Mouse (Mus musculus): ENCODE measurements around the gene Capzb.

- no peak for TF ChIP-seq POLR2A (IDR thresholded peaks at IDR 0.05; ENCODE audit: extremely low read depth, insufficient read depth, low read length)
- no peak for TF ChIP-seq CTCF (IDR thresholded peaks at IDR 0.05; ENCODE audit: low read depth, low read length)
Observed at GRCm38 (mm10) chr4:139166244-139166643, 26.5 kb upstream of the Capzb start.
